Mouse (Mus musculus) heart, embryonic 14.5 days (tissue): ENCODE data around the gene Suclg2. TPM values are rescaled to one million over a fixed set of nuclear protein-coding genes. Genes with fewer than 3 reads are reported as not detected.

Experiments
- ATAC-seq: fragments of 200-750 bp; cut with Nextera tagmentation; 2 replicates; pipeline ENCODE4 v1.8.0; 2017; ENCODE audit warnings: low read depth, moderate TSS enrichment; ENCODE audit not compliant: insufficient number of reproducible peaks, insufficient read depth, low FRiP score
- H3K27ac ChIP-seq, 2 experiments: fragments of 200-500 bp in 1 of 2; fragments of 300-500 bp in 1 of 2; sonication (generic) in 1 of 2; replicated peaks in 1 of 2; 2 replicates each; pipeline ENCODE4 v1.5.1; 2012 to 2014; ENCODE audit warnings: low read depth in 2 of 2, low read length in 2 of 2, control low read depth in 1 of 2, mild to moderate bottlenecking in 1 of 2, mixed read lengths in 1 of 2; ENCODE audit not compliant: control insufficient read depth in 1 of 2, insufficient read depth in 1 of 2
- H3K27me3 ChIP-seq: fragments of 300-500 bp; sonication (generic); 2 replicates; pipeline ENCODE4 v1.6.1; 2014; ENCODE audit warnings: mild to moderate bottlenecking, low read length, control low read depth; ENCODE audit not compliant: control insufficient read depth, insufficient read depth
- H3K36me3 ChIP-seq: fragments of 300-500 bp; sonication (generic); 2 replicates; pipeline ENCODE4 v1.6.1; 2014; ENCODE audit warnings: mild to moderate bottlenecking, control low read depth, low read length, mixed read lengths; ENCODE audit not compliant: control insufficient read depth, insufficient read depth
- H3K4me1 ChIP-seq, 2 experiments: fragments of 200-500 bp in 1 of 2; fragments of 300-500 bp in 1 of 2; sonication (generic) in 1 of 2; 2 replicates each; pipeline ENCODE4 v1.6.1; 2012 to 2014; ENCODE audit warnings: low read length in 2 of 2, control low read depth in 1 of 2, mixed read lengths in 1 of 2; ENCODE audit not compliant: control insufficient read depth in 2 of 2, insufficient read depth in 2 of 2
- H3K4me2 ChIP-seq: fragments of 300-500 bp; sonication (generic); 2 replicates; pipeline ENCODE4 v1.6.1; 2014; ENCODE audit warnings: mild to moderate bottlenecking, low read length
- H3K4me3 ChIP-seq, 2 experiments: fragments of 200-500 bp in 1 of 2; fragments of 300-500 bp in 1 of 2; sonication (generic) in 1 of 2; 2 replicates each; pipeline ENCODE4 v1.5.1; 2012 to 2014; ENCODE audit warnings: low read length in 2 of 2, mild to moderate bottlenecking in 2 of 2, control low read depth in 1 of 2, low read depth in 1 of 2, moderate library complexity in 1 of 2; ENCODE audit not compliant: control insufficient read depth in 1 of 2, insufficient read depth in 1 of 2
- H3K9ac ChIP-seq: fragments of 300-500 bp; sonication (generic); 2 replicates; pipeline ENCODE4 v1.6.1; 2014; ENCODE audit warnings: mild to moderate bottlenecking, low read length
- H3K9me3 ChIP-seq: fragments of 300-500 bp; sonication (generic); 2 replicates; pipeline ENCODE4 v1.6.1; 2016; ENCODE audit warnings: low read length, control low read depth; ENCODE audit not compliant: control insufficient read depth
- WGBS: fragments of 180-500 bp; shearing (Covaris S2); extraction: QIAGEN DNeasy Blood & Tissue Kit; methylation state at CpG from one replicate; pipeline ENCODE4 v1.1.7; 2014; 5-methylcytosine and 5-hydroxymethylcytosine counted together
- polyA plus RNA-seq: library from polyadenylated mRNA; unstranded; fragments of >200 nt; fragmentation: Nextera tagmentation; extraction: Ambion mirVana; gene quantifications from 2 replicates; pipeline ENCODE4 v1.2.1, GENCODE M21; 2014

Gene Suclg2
- polyA plus RNA-seq, 1 experiment from 2014 or later, result 112 TPM

DNA sequence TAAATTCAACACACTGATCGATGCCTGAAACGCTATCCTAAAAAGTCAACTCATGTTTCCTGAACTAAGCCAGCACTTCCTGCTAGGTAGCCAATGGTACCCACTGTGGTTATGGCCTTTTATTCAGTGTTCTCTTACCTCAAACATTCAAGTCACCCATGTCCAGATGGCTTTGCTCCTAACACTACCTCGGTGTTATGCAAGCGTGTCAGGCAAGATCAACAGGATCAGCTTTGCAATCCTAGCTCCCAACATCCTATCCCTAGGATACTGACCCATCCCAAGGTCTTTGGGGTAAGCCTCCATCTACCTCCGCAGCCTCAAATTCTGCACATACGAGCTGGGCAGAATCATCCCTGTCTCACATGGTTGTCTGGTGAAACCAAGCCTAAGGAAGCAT is 7.7 kb downstream of the Suclg2 start:
- 91% methylated on average over 6 of the region's 6 CpGs for WGBS

DNA sequence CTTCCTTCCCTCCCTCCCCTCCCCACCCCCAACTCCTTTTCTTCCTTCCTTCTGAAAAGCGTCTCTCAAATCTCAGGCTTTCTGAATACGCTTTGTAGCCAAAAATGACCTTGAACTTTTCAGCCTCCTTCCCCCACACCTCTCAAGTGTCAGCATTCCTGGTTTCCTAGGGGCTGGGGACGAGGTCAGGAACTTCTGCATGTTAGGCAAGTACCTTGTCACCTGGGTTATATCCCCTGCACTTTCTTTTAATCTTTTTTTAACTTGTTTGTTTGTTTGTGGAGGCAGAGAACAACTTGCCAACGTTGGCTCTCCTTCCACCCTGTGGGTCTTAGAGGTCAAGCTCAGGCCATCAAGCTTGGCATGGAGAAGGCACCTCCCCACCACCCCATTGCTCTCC is 9.1 kb downstream of the Suclg2 start:
- Histone ChIP-seq H3K4me2 (no peak overlapping the region), H3K4me3 (no peak overlapping the region), H3K27ac (no peak overlapping the region), H3K9ac (no peak overlapping the region), H3K4me1 (peaks cover 19 to 25% of the 10 kb centered on the region in 2 experiments), H3K36me3 (no peaks in the 10 kb centered on the region), H3K27me3 (no peaks in the 10 kb centered on the region), H3K9me3 (no peaks in the 10 kb centered on the region)
- ATAC-seq, result no peak
- 16% methylated on average over 4 of the region's 4 CpGs for WGBS

More for the DNA sequence above, 7.7 kb downstream of the Suclg2 start:
- no peak for ATAC-seq
- no peaks in the 10 kb centered on the region for H3K36me3 ChIP-seq
- H3K9me3 ChIP-seq, result no peaks in the 10 kb centered on the region
- no peak overlapping the region for H3K27ac ChIP-seq
- H3K4me1 ChIP-seq, result peaks cover 16 to 21% of the 10 kb centered on the region in 2 experiments
- H3K4me3 ChIP-seq, result no peak overlapping the region
- no peak overlapping the region for H3K4me2 ChIP-seq
- H3K27me3 ChIP-seq, result no peaks in the 10 kb centered on the region
- H3K9ac ChIP-seq, result no peak overlapping the region

DNA sequence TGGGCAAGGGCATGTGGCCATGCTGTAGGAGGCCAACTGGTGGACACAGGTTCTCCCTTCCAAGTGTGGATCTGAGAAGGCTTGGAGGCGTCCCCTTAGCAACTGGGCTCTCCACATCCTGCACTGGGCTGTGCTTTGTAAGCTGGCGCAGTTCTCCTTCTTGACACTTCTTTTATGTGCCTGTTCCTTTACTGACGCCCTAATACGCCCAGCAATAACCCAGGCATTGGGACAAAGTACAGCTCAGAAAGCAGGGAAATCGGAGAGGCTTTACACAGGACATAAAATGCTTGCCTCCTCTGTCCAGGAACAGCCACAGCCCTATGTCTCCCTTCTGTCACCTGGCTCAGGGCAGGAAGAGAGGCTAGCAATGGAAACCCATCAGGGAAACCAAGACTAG is 9.5 kb downstream of the Suclg2 start:
- Histone ChIP-seq H3K4me2 (no peak overlapping the region), H3K27me3 (no peaks in the 10 kb centered on the region), H3K9ac (no peak overlapping the region), H3K4me3 (no peak overlapping the region), H3K9me3 (no peaks in the 10 kb centered on the region), H3K4me1 (peaks cover 19 to 26% of the 10 kb centered on the region in 2 experiments), H3K36me3 (no peaks in the 10 kb centered on the region), H3K27ac (no peak overlapping the region)
- WGBS, result 84% methylated on average over 5 of the region's 5 CpGs
- ATAC-seq, result no peak

DNA sequence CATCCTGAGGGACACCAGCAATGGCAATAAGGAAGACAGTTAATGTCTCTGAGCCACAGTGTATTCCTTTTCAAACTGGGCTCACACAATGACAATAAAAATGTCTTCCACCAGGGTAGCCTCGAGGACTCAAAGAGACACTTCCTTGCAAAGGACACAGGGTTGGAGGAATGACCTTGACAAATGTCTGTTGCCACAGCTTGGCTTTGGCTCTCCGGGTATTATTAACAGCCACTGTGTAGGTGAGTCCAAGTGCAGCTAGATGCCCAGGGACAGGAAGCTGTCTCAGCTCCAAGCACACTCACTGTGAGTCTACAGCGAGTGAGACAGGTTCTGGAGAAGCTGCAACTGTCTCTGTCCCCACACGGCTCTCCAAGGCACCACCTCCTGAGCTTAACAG is 14.0 kb downstream of the Suclg2 start:
- Histone ChIP-seq H3K4me3 (no peak overlapping the region), H3K4me2 (no peak overlapping the region), H3K36me3 (no peaks in the 10 kb centered on the region), H3K27me3 (no peaks in the 10 kb centered on the region), H3K9me3 (no peaks in the 10 kb centered on the region), H3K9ac (no peak overlapping the region), H3K27ac (peak overlapping the region in 1 of 2 experiments; percentile 35; a peak in 1 of 4 replicates), H3K4me1 (peaks cover 12 to 19% of the 10 kb centered on the region in 2 experiments)
- WGBS, result 55% methylated on average over 4 of the region's 4 CpGs
- ATAC-seq, result no peak

DNA sequence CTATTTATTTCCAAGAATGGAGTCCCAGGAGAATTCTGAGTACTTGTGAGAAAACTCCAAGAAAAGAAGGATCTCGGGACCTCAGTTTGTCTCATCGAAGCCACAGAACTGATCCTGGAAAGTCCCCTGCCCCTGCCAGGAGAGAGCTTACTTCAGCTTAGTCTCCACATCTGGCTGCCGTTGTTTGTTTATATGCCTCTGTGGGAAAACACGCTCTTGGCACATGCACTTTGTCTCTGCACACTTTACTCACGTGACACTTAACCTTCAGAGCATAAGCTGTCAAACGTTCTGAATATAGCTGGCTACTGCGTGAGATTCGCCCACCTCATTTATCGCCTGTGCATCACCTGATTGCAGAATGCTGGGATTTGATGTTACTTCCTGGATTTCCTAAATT is 16.4 kb downstream of the Suclg2 start:
- 55% methylated on average over 9 of the region's 9 CpGs for WGBS
- Histone ChIP-seq H3K9ac (no peak overlapping the region), H3K36me3 (no peaks in the 10 kb centered on the region), H3K4me3 (no peak overlapping the region), H3K4me2 (no peak overlapping the region), H3K27ac (no peak overlapping the region), H3K9me3 (no peaks in the 10 kb centered on the region), H3K27me3 (no peaks in the 10 kb centered on the region), H3K4me1 (peaks cover 12 to 25% of the 10 kb centered on the region in 2 experiments)
- ATAC-seq, result no peak

DNA sequence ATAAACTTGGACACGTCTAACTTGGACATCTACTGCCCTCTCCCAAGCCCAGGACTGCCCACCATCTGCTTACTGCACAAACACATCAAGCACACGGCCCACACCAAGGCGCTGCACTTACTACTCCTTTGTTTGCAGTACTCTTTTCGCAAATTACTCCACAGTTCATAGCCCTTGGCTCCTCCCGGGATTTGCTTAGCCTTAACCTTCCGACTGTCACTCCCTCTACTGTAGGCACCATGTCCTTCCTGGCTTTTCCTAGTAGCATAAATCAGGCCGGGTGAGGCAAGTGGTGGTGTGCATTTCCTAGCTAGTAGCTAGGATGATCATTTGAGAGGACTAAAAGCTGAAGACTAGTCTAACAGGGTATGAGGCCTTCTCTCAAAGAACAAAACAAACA is 16.8 kb downstream of the Suclg2 start:
- no peak for ATAC-seq
- H3K27ac ChIP-seq, result no peak overlapping the region

DNA sequence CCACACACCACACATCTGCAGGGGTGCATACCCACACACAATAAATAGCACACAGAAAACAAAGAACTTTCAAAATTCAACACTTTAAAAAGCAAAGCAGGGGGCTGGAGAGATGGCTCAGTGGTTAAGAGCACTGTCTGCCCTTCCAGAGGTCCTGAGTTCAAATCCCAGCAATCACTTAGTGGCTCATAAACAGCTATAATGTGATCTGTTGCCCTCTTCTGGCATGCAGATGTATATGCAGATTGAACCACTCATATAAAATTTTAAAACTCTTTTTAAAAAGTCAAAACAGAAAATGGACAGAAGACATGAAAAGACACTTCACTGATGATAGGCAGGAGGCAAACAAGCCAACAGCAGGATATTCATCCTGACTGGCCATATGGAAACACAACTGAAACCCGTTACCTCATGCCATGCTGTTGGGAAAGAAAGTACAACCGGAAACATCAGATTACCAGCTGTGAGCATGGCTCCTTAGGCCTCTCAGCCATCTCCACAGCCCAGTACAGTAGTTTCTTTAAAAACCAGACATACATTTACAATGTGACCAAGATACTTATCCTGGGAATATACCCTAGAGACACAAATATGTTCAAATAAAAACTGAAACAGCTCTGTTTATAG is 17.5 kb downstream of the Suclg2 start:
- no peaks in the 10 kb centered on the region for H3K36me3 ChIP-seq
- H3K27me3 ChIP-seq, result no peaks in the 10 kb centered on the region
- H3K4me1 ChIP-seq, result peaks cover 12 to 25% of the 10 kb centered on the region in 2 experiments
- ATAC-seq, result no peak
- H3K4me3 ChIP-seq, result no peak overlapping the region
- no peak overlapping the region for H3K9ac ChIP-seq
- 87% methylated on average over 2 of the region's 2 CpGs for WGBS
- no peaks in the 10 kb centered on the region for H3K9me3 ChIP-seq
- no peak overlapping the region for H3K27ac ChIP-seq
- no peak overlapping the region for H3K4me2 ChIP-seq

More for the DNA sequence above, 16.8 kb downstream of the Suclg2 start:
- Histone ChIP-seq H3K27me3 (no peaks in the 10 kb centered on the region), H3K9me3 (no peaks in the 10 kb centered on the region), H3K9ac (no peak overlapping the region), H3K4me2 (no peak overlapping the region), H3K4me3 (no peak overlapping the region), H3K36me3 (no peaks in the 10 kb centered on the region), H3K4me1 (peaks cover 12 to 25% of the 10 kb centered on the region in 2 experiments)
- WGBS, result 75% methylated on average over 7 of the region's 7 CpGs

DNA sequence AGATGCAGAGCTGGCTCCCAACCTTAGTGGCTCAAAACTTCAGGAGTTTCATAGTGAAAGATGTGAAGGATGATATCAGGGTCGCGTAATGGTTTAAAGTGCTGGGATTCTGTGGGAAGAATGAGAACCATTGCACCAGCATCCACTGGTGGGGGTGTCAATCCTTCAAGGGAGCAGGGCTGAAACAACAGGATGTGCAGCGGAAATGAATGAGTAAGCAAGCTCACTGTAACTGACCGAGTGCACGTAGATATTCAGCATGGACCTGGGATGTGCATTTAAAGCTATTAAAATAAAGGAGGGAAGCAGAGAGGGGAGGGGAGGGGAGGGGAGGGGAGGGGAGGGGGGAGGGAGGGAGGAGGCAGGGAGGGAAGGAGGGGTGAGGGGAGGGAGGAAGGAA is 18.4 kb downstream of the Suclg2 start:
- peaks cover 12 to 31% of the 10 kb centered on the region in 2 experiments for H3K4me1 ChIP-seq
- no peak overlapping the region for H3K27ac ChIP-seq
- no peak overlapping the region for H3K4me3 ChIP-seq
- no peaks in the 10 kb centered on the region for H3K9me3 ChIP-seq
- H3K27me3 ChIP-seq, result no peaks in the 10 kb centered on the region
- no peaks in the 10 kb centered on the region for H3K36me3 ChIP-seq
- H3K9ac ChIP-seq, result no peak overlapping the region
- 62% methylated on average over 5 of the region's 5 CpGs for whole genome bisulfite sequencing
- H3K4me2 ChIP-seq, result no peak overlapping the region
- no peak for ATAC-seq
